Mouse (Mus musculus): ENCODE measurements around the gene Gphn. TPM values are rescaled to one million over a fixed set of nuclear protein-coding genes. Genes with fewer than 3 reads are reported as not detected.
A peak's percentile ranks its signal among the peaks of the same experiment; 100 is the strongest.

Gene Gphn
- polyA plus RNA-seq (2015; fragmentation: Nextera tagmentation; extraction: Ambion mirVana) = 14.4 and 14.7 TPM in 2 replicates

- peak within 1 kb of the TSS; percentile 94 for H3K9ac ChIP-seq (ENCODE audit: low read length)
- peak within 1 kb of the TSS; percentile 98 for H3K4me3 ChIP-seq (ENCODE audit: low read length)
- no peaks in the 10 kb centered on the region for H3K27me3 ChIP-seq (ENCODE audit: control insufficient read depth, insufficient read depth, low read length)
- peaks cover 3% of the 10 kb centered on the region for H3K4me1 ChIP-seq (ENCODE audit: control insufficient read depth, insufficient read depth, low read length)
- under 1% methylated on average over 68 of the region's 70 CpGs for WGBS
- ATAC-seq (replicated peaks; ENCODE audit: extremely low read depth, insufficient read depth, low FRiP score) = peak; percentile 92
- H3K27ac ChIP-seq (ENCODE audit: low read length) = peak within 1 kb of the TSS; percentile 99
- peak within 1 kb of the TSS; percentile 86 for H3K4me2 ChIP-seq (ENCODE audit: low read depth, low read length)
- H3K36me3 ChIP-seq (ENCODE audit: control insufficient read depth, insufficient read depth) = no peaks in the 10 kb centered on the region
- H3K9me3 ChIP-seq (replicated peaks; ENCODE audit: control insufficient read depth, low read length) = no peaks in the 10 kb centered on the region
Measured at GRCm38 (mm10) chr12:78225707-78226518, at the start of gene Gphn. Gene Gphn, plus strand, starts transcription at chr12:78226379.

- H3K27me3 ChIP-seq (ENCODE audit: control insufficient read depth, insufficient read depth, low read length) = no peaks in the 10 kb centered on the region
- no peak overlapping the region for H3K4me2 ChIP-seq (ENCODE audit: low read depth, low read length)
- no peak for ATAC-seq (replicated peaks; ENCODE audit: extremely low read depth, insufficient read depth, low FRiP score)
- H3K9ac ChIP-seq (ENCODE audit: low read length) = no peak overlapping the region
- no peak overlapping the region for H3K27ac ChIP-seq (ENCODE audit: low read length)
- no peaks in the 10 kb centered on the region for H3K36me3 ChIP-seq (ENCODE audit: control insufficient read depth, insufficient read depth)
- H3K9me3 ChIP-seq (replicated peaks; ENCODE audit: control insufficient read depth, low read length) = no peaks in the 10 kb centered on the region
- no peak overlapping the region for H3K4me3 ChIP-seq (ENCODE audit: low read length)
- WGBS = 69% methylated on average over 2 of the region's 2 CpGs
- H3K4me1 ChIP-seq (ENCODE audit: control insufficient read depth, insufficient read depth, low read length) = no peaks in the 10 kb centered on the region
Measured at GRCm38 (mm10) chr12:78181452-78181851, 44.7 kb upstream of the Gphn start.

- Histone ChIP-seq H3K4me1 (ENCODE audit: control insufficient read depth, insufficient read depth, low read length) (no peaks in the 10 kb centered on the region), H3K4me2 (ENCODE audit: low read depth, low read length) (no peak within 1 kb of the TSS), H3K27me3 (ENCODE audit: control insufficient read depth, insufficient read depth, low read length) (no peaks in the 10 kb centered on the region), H3K27ac (ENCODE audit: low read length) (no peak within 1 kb of the TSS), H3K9ac (ENCODE audit: low read length) (no peak within 1 kb of the TSS), H3K36me3 (ENCODE audit: control insufficient read depth, insufficient read depth) (no peaks in the 10 kb centered on the region), H3K9me3 (replicated peaks; ENCODE audit: control insufficient read depth, low read length) (0 out of 2 replicates have a peak, but pooled peaks cover 4% of the 10 kb centered on the region), H3K4me3 (ENCODE audit: low read length) (no peak within 1 kb of the TSS)
- ATAC-seq (replicated peaks; ENCODE audit: extremely low read depth, insufficient read depth, low FRiP score) = no peak
Measured at GRCm38 (mm10) chr12:78193942-78194341, 32.2 kb upstream of the Gphn start, which contains the start of gene Gm6657. Gene Gm6657, plus strand, starts transcription at chr12:78194242.

GRCm38 (mm10) chr12:78195368-78195767 is 30.8 kb upstream of the Gphn start:
- Histone ChIP-seq H3K9ac (ENCODE audit: low read length) (no peak overlapping the region), H3K4me2 (ENCODE audit: low read depth, low read length) (no peak overlapping the region), H3K27ac (ENCODE audit: low read length) (no peak overlapping the region), H3K4me3 (ENCODE audit: low read length) (no peak overlapping the region), H3K4me1 (ENCODE audit: control insufficient read depth, insufficient read depth, low read length) (no peaks in the 10 kb centered on the region), H3K27me3 (ENCODE audit: control insufficient read depth, insufficient read depth, low read length) (no peaks in the 10 kb centered on the region), H3K9me3 (replicated peaks; ENCODE audit: control insufficient read depth, low read length) (0 out of 2 replicates have a peak, but pooled peaks cover 4% of the 10 kb centered on the region), H3K36me3 (ENCODE audit: control insufficient read depth, insufficient read depth) (no peaks in the 10 kb centered on the region)
- ATAC-seq (replicated peaks; ENCODE audit: extremely low read depth, insufficient read depth, low FRiP score) = no peak
- WGBS = 15% methylated on average over 2 of the region's 2 CpGs

GRCm38 (mm10) chr12:78203646-78204045 is 22.5 kb upstream of the Gphn start:
- WGBS = 60% methylated on average over 5 of the region's 5 CpGs

GRCm38 (mm10) chr12:78205915-78206570 is 20.1 kb upstream of the Gphn start:
- 10% methylated on average over 5 of the region's 5 CpGs for WGBS
- peak overlapping the region; percentile 27; the same call in 1 of the 2 replicates for H3K9ac ChIP-seq (ENCODE audit: low read length)
- no peaks in the 10 kb centered on the region for H3K36me3 ChIP-seq (ENCODE audit: control insufficient read depth, insufficient read depth)
- no peak; the same call in 1 of the 2 replicates for ATAC-seq (replicated peaks; ENCODE audit: extremely low read depth, insufficient read depth, low FRiP score)
- H3K4me3 ChIP-seq (ENCODE audit: low read length) = peak overlapping the region; percentile 19; the same call in 1 of the 2 replicates
- no peak overlapping the region for H3K27ac ChIP-seq (ENCODE audit: low read length)
- no peaks in the 10 kb centered on the region for H3K27me3 ChIP-seq (ENCODE audit: control insufficient read depth, insufficient read depth, low read length)
- H3K9me3 ChIP-seq (replicated peaks; ENCODE audit: control insufficient read depth, low read length) = no peaks in the 10 kb centered on the region
- no peaks in the 10 kb centered on the region for H3K4me1 ChIP-seq (ENCODE audit: control insufficient read depth, insufficient read depth, low read length)
- peak overlapping the region; percentile 53 for H3K4me2 ChIP-seq (ENCODE audit: low read depth, low read length)

More at GRCm38 (mm10) chr12:78203646-78204045, 22.5 kb upstream of the Gphn start:
- H3K4me2 ChIP-seq (ENCODE audit: low read depth, low read length) = no peak overlapping the region
- H3K27ac ChIP-seq (ENCODE audit: low read length) = no peak overlapping the region
- H3K4me3 ChIP-seq (ENCODE audit: low read length) = no peak overlapping the region
- no peaks in the 10 kb centered on the region for H3K9me3 ChIP-seq (replicated peaks; ENCODE audit: control insufficient read depth, low read length)
- no peaks in the 10 kb centered on the region for H3K4me1 ChIP-seq (ENCODE audit: control insufficient read depth, insufficient read depth, low read length)
- no peaks in the 10 kb centered on the region for H3K27me3 ChIP-seq (ENCODE audit: control insufficient read depth, insufficient read depth, low read length)
- H3K9ac ChIP-seq (ENCODE audit: low read length) = no peak overlapping the region
- no peak for ATAC-seq (replicated peaks; ENCODE audit: extremely low read depth, insufficient read depth, low FRiP score)
- H3K36me3 ChIP-seq (ENCODE audit: control insufficient read depth, insufficient read depth) = no peaks in the 10 kb centered on the region

DNA sequence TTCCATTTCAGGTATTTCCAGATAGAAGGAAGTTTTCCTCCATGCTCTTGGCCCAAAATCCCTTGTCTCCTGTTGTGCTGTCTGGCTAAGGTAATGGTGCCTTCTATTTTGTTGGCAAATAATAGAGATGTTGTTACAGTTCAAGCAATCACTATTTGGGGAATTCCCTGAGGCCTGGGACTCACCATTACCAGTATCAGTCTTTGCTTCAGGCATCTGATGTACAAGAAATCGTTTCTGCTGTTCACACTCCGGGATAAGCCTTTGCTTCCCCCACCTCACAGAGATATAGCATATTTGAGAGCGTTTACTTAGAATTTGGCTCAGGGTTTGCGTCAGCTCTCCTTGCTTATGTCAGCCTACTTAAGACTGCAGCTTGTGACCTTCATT is 19.6 kb upstream of the Gphn start:
- no peaks in the 10 kb centered on the region for H3K27me3 ChIP-seq (ENCODE audit: control insufficient read depth, insufficient read depth, low read length)
- H3K9me3 ChIP-seq (replicated peaks; ENCODE audit: control insufficient read depth, low read length) = no peaks in the 10 kb centered on the region
- H3K27ac ChIP-seq (ENCODE audit: low read length) = no peak overlapping the region
- WGBS = 74% methylated on average over 4 of the region's 4 CpGs
- no peak overlapping the region for H3K4me3 ChIP-seq (ENCODE audit: low read length)
- H3K9ac ChIP-seq (ENCODE audit: low read length) = no peak overlapping the region
- H3K4me2 ChIP-seq (ENCODE audit: low read depth, low read length) = 0 out of 2 replicates have a peak overlapping the region, but pooled peaks have one; percentile 53
- no peaks in the 10 kb centered on the region for H3K4me1 ChIP-seq (ENCODE audit: control insufficient read depth, insufficient read depth, low read length)
- H3K36me3 ChIP-seq (ENCODE audit: control insufficient read depth, insufficient read depth) = no peaks in the 10 kb centered on the region
- no peak for ATAC-seq (replicated peaks; ENCODE audit: extremely low read depth, insufficient read depth, low FRiP score)

DNA sequence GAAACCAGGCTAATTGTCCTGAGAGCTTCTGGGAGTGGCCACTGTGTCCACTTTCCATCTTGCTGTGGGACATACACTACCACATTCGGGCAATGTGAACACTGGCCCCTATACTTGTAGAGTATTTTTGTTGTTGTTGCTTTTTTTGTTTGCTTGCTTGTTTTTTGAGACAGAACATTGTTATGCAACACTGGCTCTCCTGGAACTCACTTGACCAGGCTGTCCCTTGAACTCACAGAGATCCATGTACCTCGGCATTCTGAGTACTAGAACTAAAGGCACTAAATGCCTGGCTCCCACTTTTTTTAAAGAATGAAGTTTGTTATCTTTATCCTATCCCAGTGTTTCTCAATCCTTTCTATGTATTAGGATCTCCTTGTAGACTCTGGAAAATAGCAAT is 16.3 kb upstream of the Gphn start:
- no peaks in the 10 kb centered on the region for H3K27me3 ChIP-seq (ENCODE audit: control insufficient read depth, insufficient read depth, low read length)
- no peak for ATAC-seq (replicated peaks; ENCODE audit: extremely low read depth, insufficient read depth, low FRiP score)
- H3K36me3 ChIP-seq (ENCODE audit: control insufficient read depth, insufficient read depth) = no peaks in the 10 kb centered on the region
- H3K9me3 ChIP-seq (replicated peaks; ENCODE audit: control insufficient read depth, low read length) = no peaks in the 10 kb centered on the region
- no peak overlapping the region for H3K9ac ChIP-seq (ENCODE audit: low read length)
- no peak overlapping the region for H3K4me2 ChIP-seq (ENCODE audit: low read depth, low read length)
- no peaks in the 10 kb centered on the region for H3K4me1 ChIP-seq (ENCODE audit: control insufficient read depth, insufficient read depth, low read length)
- H3K4me3 ChIP-seq (ENCODE audit: low read length) = no peak overlapping the region
- WGBS = 86% methylated on average over 2 of the region's 2 CpGs
- no peak overlapping the region for H3K27ac ChIP-seq (ENCODE audit: low read length)

DNA sequence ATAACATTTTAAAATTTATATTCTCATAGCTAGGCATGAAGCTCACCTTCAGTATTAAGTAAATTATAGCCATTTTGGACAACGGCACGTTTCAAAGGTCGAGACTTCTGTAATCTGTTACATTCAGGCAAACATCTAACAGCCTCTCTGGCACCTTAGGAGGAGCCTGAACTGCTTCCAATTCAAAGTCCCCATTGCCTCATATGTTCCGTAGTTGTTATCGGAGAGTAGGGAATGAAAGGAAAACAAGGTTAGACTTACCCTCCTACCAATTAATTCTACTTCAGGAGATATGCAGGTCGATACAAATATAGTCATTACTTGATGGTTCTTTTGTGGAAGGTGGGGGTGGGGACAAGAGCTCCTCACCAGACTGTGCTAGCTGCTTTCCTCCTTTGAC is 10.7 kb upstream of the Gphn start:
- WGBS = 58% methylated on average over 6 of the region's 6 CpGs
- H3K4me3 ChIP-seq (ENCODE audit: low read length) = no peak overlapping the region
- no peaks in the 10 kb centered on the region for H3K9me3 ChIP-seq (replicated peaks; ENCODE audit: control insufficient read depth, low read length)
- H3K27me3 ChIP-seq (ENCODE audit: control insufficient read depth, insufficient read depth, low read length) = no peaks in the 10 kb centered on the region
- H3K27ac ChIP-seq (ENCODE audit: low read length) = no peak overlapping the region
- H3K4me1 ChIP-seq (ENCODE audit: control insufficient read depth, insufficient read depth, low read length) = no peaks in the 10 kb centered on the region
- no peak overlapping the region for H3K4me2 ChIP-seq (ENCODE audit: low read depth, low read length)
- no peaks in the 10 kb centered on the region for H3K36me3 ChIP-seq (ENCODE audit: control insufficient read depth, insufficient read depth)
- no peak for ATAC-seq (replicated peaks; ENCODE audit: extremely low read depth, insufficient read depth, low FRiP score)
- H3K9ac ChIP-seq (ENCODE audit: low read length) = no peak overlapping the region
